Mouse (Mus musculus): ENCODE data around the gene Cyp4f18.
"Not testable (repeated sequence)": the region's sequence is repeated elsewhere in the genome, so short reads cannot be mapped to it uniquely, and the experiment has no call there.

- TF ChIP-seq CEBPB (IDR thresholded peaks at IDR 0.05; ENCODE audit: insufficient read depth, poor library complexity, severe bottlenecking); POLR2A (IDR thresholded peaks at IDR 0.05; ENCODE audit: insufficient read length, low read depth); USF1 (IDR thresholded peaks at IDR 0.05; ENCODE audit: low read depth); MAX (IDR thresholded peaks at IDR 0.05; ENCODE audit: low read depth); POLR2AphosphoS2 (IDR thresholded peaks at IDR 0.05; ENCODE audit: insufficient read length, low read depth); TCF12 (IDR thresholded peaks at IDR 0.05; ENCODE audit: insufficient read depth, poor library complexity, severe bottlenecking); E2F4 (IDR thresholded peaks at IDR 0.05; ENCODE audit: insufficient read depth); REST (IDR thresholded peaks at IDR 0.05; ENCODE audit: insufficient read depth, insufficient read length); MYOD1 (IDR thresholded peaks at IDR 0.05; ENCODE audit: control insufficient read depth in 1 of 3, insufficient read length in 2 of 3, low read depth in 2 of 3); MYOG (IDR thresholded peaks at IDR 0.05; ENCODE audit: control insufficient read depth in 1 of 3, insufficient read depth in 1 of 3, insufficient read length in 2 of 3, low read depth in 2 of 3); SRF (IDR thresholded peaks at IDR 0.05; ENCODE audit: control insufficient read depth, insufficient read length, low read depth); TCF3 (IDR thresholded peaks at IDR 0.05; ENCODE audit: insufficient read length, low read depth): not testable (repeated sequence)
These were observed 31.5 kb upstream of the Cyp4f18 start, which contains the start of gene Olfr372 for GRCm38 (mm10) chr8:72040918-72041317.

All from myocyte (in vitro differentiated cells).